Mouse (Mus musculus): ENCODE measurements around the gene Camta1. TPM values are rescaled to one million over a fixed set of nuclear protein-coding genes. Genes with fewer than 3 reads are reported as not detected.

The Camta1 gene
- polyA plus RNA-seq, 1 experiment from 2014 or later, result 137 TPM

DNA sequence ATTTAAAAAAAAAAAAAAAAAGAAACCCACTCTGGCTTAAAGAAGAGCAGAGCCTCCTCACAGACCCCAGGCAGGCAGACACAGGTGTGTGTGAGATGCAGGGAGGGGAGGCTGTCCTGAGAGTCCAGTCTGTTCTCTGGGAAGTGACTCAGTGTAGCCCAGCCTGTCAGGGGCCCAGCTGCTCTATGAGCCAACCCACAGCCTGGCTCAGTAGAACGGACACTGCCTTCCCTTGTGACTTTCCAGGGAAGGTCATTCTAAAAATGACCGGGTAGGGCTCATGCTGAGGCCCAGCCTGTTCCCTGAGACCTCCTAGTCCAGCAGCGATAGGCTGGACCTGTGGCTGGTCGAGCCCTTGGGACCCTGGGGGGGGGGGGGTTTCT, 667.0 kb downstream of the Camta1 start:
- whole genome bisulfite sequencing (ENCODE audit: insufficient replicate concordance), result 27% methylated on average over 4 of the region's 4 CpGs
- Histone ChIP-seq H3K36me3 (ENCODE audit: control insufficient read depth, insufficient read depth, low read length) (no peaks in the 10 kb centered on the region), H3K4me2 (no peak overlapping the region), H3K4me3 (ENCODE audit: low read depth, low read length) (no peak overlapping the region), H3K9me3 (replicated peaks; ENCODE audit: control insufficient read depth, low read length) (no peaks in the 10 kb centered on the region), H3K9ac (ENCODE audit: low read depth, low read length) (no peak overlapping the region), H3K27ac (ENCODE audit: low read depth, low read length) (peak overlapping the region; percentile 79), H3K27me3 (ENCODE audit: control insufficient read depth, insufficient read depth, low read length) (no peaks in the 10 kb centered on the region), H3K4me1 (ENCODE audit: control insufficient read depth, insufficient read depth, low read length) (peaks cover 5% of the 10 kb centered on the region; the same call in 1 of the 2 replicates)
- peak; percentile 27; the same call in 1 of the 2 replicates for ATAC-seq (replicated peaks; ENCODE audit: insufficient number of reproducible peaks, low FRiP score, low TSS enrichment)

DNA sequence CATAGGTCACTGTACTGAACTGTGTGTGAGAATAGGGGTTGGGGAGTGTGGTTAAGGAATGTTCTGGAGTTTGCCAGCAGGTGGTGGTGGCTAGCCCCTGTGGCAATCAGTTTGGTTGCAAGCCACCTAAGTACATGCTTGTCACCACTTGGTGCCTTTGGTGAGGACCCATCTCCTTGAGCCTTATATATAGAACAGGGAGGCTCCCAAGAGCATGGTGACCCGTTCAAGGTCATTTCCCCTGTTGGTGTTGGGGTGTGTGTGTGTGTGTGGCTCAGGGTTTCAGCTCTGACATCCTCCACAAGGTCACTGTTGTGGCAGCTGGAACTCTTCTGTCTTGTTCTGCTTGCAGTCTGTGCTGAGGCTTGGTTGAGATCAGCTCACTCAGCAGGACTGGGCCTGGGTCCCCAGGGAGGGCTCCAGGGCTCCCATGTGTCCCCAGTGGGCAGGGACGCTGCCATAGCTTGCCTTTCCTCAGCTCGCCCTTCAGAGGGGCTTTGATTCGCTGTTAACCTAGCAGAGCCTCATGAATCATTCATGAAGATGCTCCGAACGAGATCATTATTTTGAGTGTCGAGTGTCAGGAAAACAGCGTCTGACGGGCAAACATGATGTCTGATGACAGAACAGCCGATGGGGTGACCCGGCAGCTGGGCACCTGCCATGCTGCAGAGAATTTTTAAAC, 667.5 kb downstream of the Camta1 start:
- no peak overlapping the region for H3K4me3 ChIP-seq (ENCODE audit: low read depth, low read length)
- H3K27me3 ChIP-seq (ENCODE audit: control insufficient read depth, insufficient read depth, low read length), result no peaks in the 10 kb centered on the region
- H3K9ac ChIP-seq (ENCODE audit: low read depth, low read length), result no peak overlapping the region
- no peaks in the 10 kb centered on the region for H3K9me3 ChIP-seq (replicated peaks; ENCODE audit: control insufficient read depth, low read length)
- H3K4me2 ChIP-seq, result no peak overlapping the region
- ATAC-seq (replicated peaks; ENCODE audit: insufficient number of reproducible peaks, low FRiP score, low TSS enrichment), result 0 out of 2 replicates have a peak, but pooled peaks have one; percentile 32
- WGBS (ENCODE audit: insufficient replicate concordance), result 42% methylated on average over 11 of the region's 11 CpGs
- peaks cover 5% of the 10 kb centered on the region; the same call in 1 of the 2 replicates for H3K4me1 ChIP-seq (ENCODE audit: control insufficient read depth, insufficient read depth, low read length)
- peak overlapping the region; percentile 79 for H3K27ac ChIP-seq (ENCODE audit: low read depth, low read length)
- no peaks in the 10 kb centered on the region for H3K36me3 ChIP-seq (ENCODE audit: control insufficient read depth, insufficient read depth, low read length)

- no peak for ATAC-seq (replicated peaks; ENCODE audit: insufficient number of reproducible peaks, low FRiP score, low TSS enrichment)
- Histone ChIP-seq H3K9ac (ENCODE audit: low read depth, low read length) (no peak overlapping the region), H3K4me1 (ENCODE audit: control insufficient read depth, insufficient read depth, low read length) (no peaks in the 10 kb centered on the region), H3K36me3 (ENCODE audit: control insufficient read depth, insufficient read depth, low read length) (no peaks in the 10 kb centered on the region), H3K9me3 (replicated peaks; ENCODE audit: control insufficient read depth, low read length) (no peaks in the 10 kb centered on the region), H3K4me3 (ENCODE audit: low read depth, low read length) (no peak overlapping the region), H3K4me2 (no peak overlapping the region), H3K27me3 (ENCODE audit: control insufficient read depth, insufficient read depth, low read length) (no peaks in the 10 kb centered on the region), H3K27ac (ENCODE audit: low read depth, low read length) (no peak overlapping the region)
- 11% methylated on average over 8 of the region's 8 CpGs for WGBS (ENCODE audit: insufficient replicate concordance)
Observed at GRCm38 (mm10) chr4:151186447-151186846, 675.2 kb downstream of the Camta1 start.

GRCm38 (mm10) chr4:151185750-151186149, 675.9 kb downstream of the Camta1 start:
- no peaks in the 10 kb centered on the region for H3K4me1 ChIP-seq (ENCODE audit: control insufficient read depth, insufficient read depth, low read length)
- no peaks in the 10 kb centered on the region for H3K9me3 ChIP-seq (replicated peaks; ENCODE audit: control insufficient read depth, low read length)
- H3K27me3 ChIP-seq (ENCODE audit: control insufficient read depth, insufficient read depth, low read length), result no peaks in the 10 kb centered on the region
- H3K9ac ChIP-seq (ENCODE audit: low read depth, low read length), result no peak overlapping the region
- no peak overlapping the region for H3K4me2 ChIP-seq
- no peak overlapping the region for H3K4me3 ChIP-seq (ENCODE audit: low read depth, low read length)
- ATAC-seq (replicated peaks; ENCODE audit: insufficient number of reproducible peaks, low FRiP score, low TSS enrichment), result no peak
- 11% methylated on average over 1 of the region's 1 CpGs for WGBS (ENCODE audit: insufficient replicate concordance)
- H3K27ac ChIP-seq (ENCODE audit: low read depth, low read length), result no peak overlapping the region
- no peaks in the 10 kb centered on the region for H3K36me3 ChIP-seq (ENCODE audit: control insufficient read depth, insufficient read depth, low read length)

DNA sequence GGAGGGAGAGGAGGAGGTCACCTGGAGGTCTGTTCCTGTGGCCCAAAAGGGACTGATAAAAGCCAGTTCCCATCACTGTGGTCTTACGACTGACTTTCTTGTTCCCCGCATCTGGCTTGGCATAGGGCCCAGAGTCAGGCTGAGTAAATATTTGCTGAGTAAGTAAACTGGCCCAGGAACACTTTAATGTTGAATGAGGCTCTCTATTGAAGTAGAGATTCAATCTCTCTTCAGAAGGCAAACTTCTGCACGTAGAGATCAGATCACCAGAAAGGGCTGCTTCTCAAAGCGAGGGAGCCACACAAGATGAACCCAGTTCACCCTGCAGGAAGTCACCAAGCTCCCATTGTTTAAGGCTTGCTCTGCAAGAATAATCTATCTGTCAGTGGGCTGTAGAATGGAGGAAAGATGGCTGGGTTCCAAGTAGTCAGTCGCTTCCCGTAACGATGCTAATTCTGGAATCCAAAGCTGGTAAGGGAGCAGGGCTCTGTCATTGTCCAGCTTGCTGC, 681.2 kb downstream of the Camta1 start:
- peaks cover 3% of the 10 kb centered on the region; the same call in 1 of the 2 replicates for H3K4me1 ChIP-seq (ENCODE audit: control insufficient read depth, insufficient read depth, low read length)
- no peaks in the 10 kb centered on the region for H3K9me3 ChIP-seq (replicated peaks; ENCODE audit: control insufficient read depth, low read length)
- ATAC-seq (replicated peaks; ENCODE audit: insufficient number of reproducible peaks, low FRiP score, low TSS enrichment), result peak; percentile 46; the same call in 1 of the 2 replicates
- no peaks in the 10 kb centered on the region for H3K36me3 ChIP-seq (ENCODE audit: control insufficient read depth, insufficient read depth, low read length)
- no peak overlapping the region for H3K4me2 ChIP-seq
- H3K27ac ChIP-seq (ENCODE audit: low read depth, low read length), result no peak overlapping the region
- H3K4me3 ChIP-seq (ENCODE audit: low read depth, low read length), result no peak overlapping the region
- no peaks in the 10 kb centered on the region for H3K27me3 ChIP-seq (ENCODE audit: control insufficient read depth, insufficient read depth, low read length)
- no peak overlapping the region for H3K9ac ChIP-seq (ENCODE audit: low read depth, low read length)
- 38% methylated on average over 7 of the region's 7 CpGs for WGBS (ENCODE audit: insufficient replicate concordance)

- H3K36me3 ChIP-seq (ENCODE audit: control insufficient read depth, insufficient read depth, low read length), result no peaks in the 10 kb centered on the region
- H3K4me2 ChIP-seq, result no peak overlapping the region
- 48% methylated on average over 3 of the region's 3 CpGs for WGBS (ENCODE audit: insufficient replicate concordance)
- no peak overlapping the region for H3K27ac ChIP-seq (ENCODE audit: low read depth, low read length)
- H3K9me3 ChIP-seq (replicated peaks; ENCODE audit: control insufficient read depth, low read length), result no peaks in the 10 kb centered on the region
- H3K4me3 ChIP-seq (ENCODE audit: low read depth, low read length), result no peak overlapping the region
- H3K27me3 ChIP-seq (ENCODE audit: control insufficient read depth, insufficient read depth, low read length), result no peaks in the 10 kb centered on the region
- H3K9ac ChIP-seq (ENCODE audit: low read depth, low read length), result no peak overlapping the region
- peaks cover 3% of the 10 kb centered on the region; the same call in 1 of the 2 replicates for H3K4me1 ChIP-seq (ENCODE audit: control insufficient read depth, insufficient read depth, low read length)
- ATAC-seq (replicated peaks; ENCODE audit: insufficient number of reproducible peaks, low FRiP score, low TSS enrichment), result no peak
Observed at GRCm38 (mm10) chr4:151179639-151180038, 682.0 kb downstream of the Camta1 start.

DNA sequence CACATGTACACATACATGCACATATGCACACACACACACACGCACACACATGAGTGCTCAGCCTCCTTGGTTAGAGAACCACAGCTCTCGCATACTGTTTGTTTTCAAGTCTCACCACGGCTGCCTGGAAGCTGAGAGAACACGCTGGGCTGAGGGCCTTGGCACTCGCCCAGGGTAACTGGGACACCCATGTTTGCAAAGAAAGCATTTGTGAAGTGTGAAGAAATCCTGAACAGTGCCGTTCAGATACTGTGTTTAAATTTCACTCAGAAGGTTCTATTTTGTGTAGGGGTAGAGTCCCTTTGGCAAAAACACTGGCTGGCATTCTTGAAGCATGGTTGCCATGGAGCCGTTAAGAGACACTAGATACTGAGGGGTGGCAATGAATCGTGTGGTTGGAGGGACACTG, 682.7 kb downstream of the Camta1 start:
- Histone ChIP-seq H3K4me2 (no peak overlapping the region), H3K36me3 (ENCODE audit: control insufficient read depth, insufficient read depth, low read length) (no peaks in the 10 kb centered on the region), H3K27me3 (ENCODE audit: control insufficient read depth, insufficient read depth, low read length) (no peaks in the 10 kb centered on the region), H3K4me3 (ENCODE audit: low read depth, low read length) (no peak overlapping the region), H3K27ac (ENCODE audit: low read depth, low read length) (no peak overlapping the region), H3K9ac (ENCODE audit: low read depth, low read length) (no peak overlapping the region), H3K9me3 (replicated peaks; ENCODE audit: control insufficient read depth, low read length) (no peaks in the 10 kb centered on the region), H3K4me1 (ENCODE audit: control insufficient read depth, insufficient read depth, low read length) (peaks cover 3% of the 10 kb centered on the region; the same call in 1 of the 2 replicates)
- 0 out of 2 replicates have a peak, but pooled peaks have one; percentile 14 for ATAC-seq (replicated peaks; ENCODE audit: insufficient number of reproducible peaks, low FRiP score, low TSS enrichment)
- 56% methylated on average over 8 of the region's 8 CpGs for whole genome bisulfite sequencing (ENCODE audit: insufficient replicate concordance)

DNA sequence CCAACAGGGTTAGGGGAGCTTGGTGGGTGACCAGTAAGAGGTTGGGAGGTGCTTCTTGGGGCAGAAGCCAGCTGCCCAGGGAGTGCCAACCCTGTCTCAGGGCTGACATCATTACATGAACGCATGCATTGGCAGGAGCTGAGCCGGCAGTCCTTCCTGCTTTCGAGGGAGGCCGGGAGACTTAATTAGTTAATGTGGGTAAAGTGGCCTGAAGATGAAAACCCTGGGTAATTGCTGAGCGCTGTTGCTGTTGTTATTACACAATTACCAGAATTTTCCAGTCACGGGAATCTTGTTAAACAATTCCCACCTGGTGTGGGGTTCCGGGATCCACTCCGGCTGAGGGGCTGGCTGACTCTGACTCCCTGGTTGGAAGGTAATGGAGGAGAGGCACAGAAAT, 689.1 kb downstream of the Camta1 start:
- H3K4me2 ChIP-seq, result no peak overlapping the region
- no peaks in the 10 kb centered on the region for H3K36me3 ChIP-seq (ENCODE audit: control insufficient read depth, insufficient read depth, low read length)
- H3K27ac ChIP-seq (ENCODE audit: low read depth, low read length), result no peak overlapping the region
- no peak overlapping the region for H3K4me3 ChIP-seq (ENCODE audit: low read depth, low read length)
- H3K9ac ChIP-seq (ENCODE audit: low read depth, low read length), result no peak overlapping the region
- 86% methylated on average over 8 of the region's 8 CpGs for WGBS (ENCODE audit: insufficient replicate concordance)
- no peak for ATAC-seq (replicated peaks; ENCODE audit: insufficient number of reproducible peaks, low FRiP score, low TSS enrichment)
- no peaks in the 10 kb centered on the region for H3K9me3 ChIP-seq (replicated peaks; ENCODE audit: control insufficient read depth, low read length)
- H3K4me1 ChIP-seq (ENCODE audit: control insufficient read depth, insufficient read depth, low read length), result no peaks in the 10 kb centered on the region; the same call in 1 of the 2 replicates
- peaks cover 3% of the 10 kb centered on the region; the same call in 1 of the 2 replicates for H3K27me3 ChIP-seq (ENCODE audit: control insufficient read depth, insufficient read depth, low read length)

DNA sequence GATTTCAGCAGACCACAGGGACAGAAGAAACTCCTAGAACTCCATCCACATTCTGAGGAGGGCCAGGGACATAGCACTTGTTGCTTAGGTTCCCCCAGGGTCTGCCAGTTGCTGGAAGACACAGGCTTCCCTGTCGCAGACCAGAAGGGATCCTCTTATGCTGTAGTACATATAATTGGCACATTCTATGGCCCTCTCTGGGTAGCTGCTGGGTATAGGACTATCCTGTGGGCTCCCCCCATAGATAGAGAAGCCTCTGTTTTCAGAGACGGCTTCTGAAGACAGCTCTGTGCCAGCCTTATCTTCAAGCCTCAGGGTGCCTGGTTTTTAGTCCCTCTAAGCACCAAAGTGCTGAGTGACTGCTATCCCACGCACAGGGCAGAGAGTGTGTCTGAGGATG, 690.6 kb downstream of the Camta1 start:
- ATAC-seq (replicated peaks; ENCODE audit: insufficient number of reproducible peaks, low FRiP score, low TSS enrichment), result no peak
- H3K4me1 ChIP-seq (ENCODE audit: control insufficient read depth, insufficient read depth, low read length), result no peaks in the 10 kb centered on the region; the same call in 1 of the 2 replicates
- WGBS (ENCODE audit: insufficient replicate concordance), result 43% methylated on average over 3 of the region's 3 CpGs
- H3K9ac ChIP-seq (ENCODE audit: low read depth, low read length), result no peak overlapping the region
- H3K9me3 ChIP-seq (replicated peaks; ENCODE audit: control insufficient read depth, low read length), result no peaks in the 10 kb centered on the region
- H3K4me2 ChIP-seq, result no peak overlapping the region
- no peaks in the 10 kb centered on the region for H3K36me3 ChIP-seq (ENCODE audit: control insufficient read depth, insufficient read depth, low read length)
- no peak overlapping the region for H3K27ac ChIP-seq (ENCODE audit: low read depth, low read length)
- H3K27me3 ChIP-seq (ENCODE audit: control insufficient read depth, insufficient read depth, low read length), result peaks cover 3% of the 10 kb centered on the region
- H3K4me3 ChIP-seq (ENCODE audit: low read depth, low read length), result no peak overlapping the region
